In the genomic region with DNA sequence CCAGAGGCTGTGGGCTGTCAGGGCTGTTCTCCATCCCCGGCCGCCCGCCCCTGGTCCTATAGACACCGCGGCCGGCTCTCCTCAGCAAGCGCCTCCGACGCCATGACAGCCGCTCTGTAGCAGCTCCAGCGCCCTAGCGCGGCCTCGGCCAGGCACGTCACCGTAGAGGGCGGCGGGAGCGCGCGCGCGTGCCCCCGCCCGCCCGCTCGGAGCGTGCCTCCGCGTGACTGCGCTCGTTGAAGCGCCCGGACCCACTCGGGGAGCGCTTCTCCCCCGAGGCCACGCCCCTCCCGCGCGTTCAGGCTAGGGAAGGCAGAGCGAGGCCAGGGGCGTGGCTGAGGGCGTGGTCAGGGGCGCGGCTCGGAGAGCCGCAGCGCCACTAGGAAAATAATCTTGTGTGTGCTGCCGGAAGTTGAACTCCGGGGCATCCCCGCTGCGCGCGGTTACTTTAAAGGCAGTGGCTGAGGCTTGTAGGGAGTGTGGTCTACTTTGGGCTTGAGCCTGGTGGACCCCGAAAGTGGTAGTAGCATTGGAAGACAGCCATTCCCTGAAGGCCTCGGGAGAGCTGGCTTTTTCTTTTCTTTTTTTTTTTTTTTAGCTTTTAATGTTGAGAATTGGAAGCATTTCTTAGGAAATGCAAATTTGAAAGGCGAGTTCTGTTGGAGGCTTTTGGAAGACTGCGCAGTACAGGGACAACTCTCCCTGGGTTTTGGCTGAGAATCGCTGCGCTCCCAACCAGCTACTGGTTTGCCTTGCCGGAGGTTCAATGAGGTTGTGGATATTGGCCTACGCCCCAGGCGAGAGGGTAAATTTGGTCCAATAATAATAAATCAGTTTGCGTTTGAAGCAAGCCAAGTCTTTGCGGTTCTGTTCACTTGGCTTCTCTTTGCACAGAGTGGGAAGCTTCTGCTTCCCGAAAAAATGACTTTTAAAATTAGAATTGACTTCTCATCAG, we compare ENCODE assay signal across 8 mouse cellular contexts. TPM values are rescaled to one million over a fixed set of nuclear protein-coding genes. Genes with fewer than 3 reads are reported as not detected.
DNase-seq lines count a peak whose midpoint lies in the region; ATAC-seq lines count a peak whose summit lies in the region.

A gene (minus strand): TSS at position 162 of the 955 bp plus-strand sequence.

- no peaks in the 10 kb centered on the region for H3K9me3 ChIP-seq in hindbrain, embryonic 12.5 days (replicated peaks)

- peak within 1 kb of the TSS; percentile 96 for H3K27ac ChIP-seq in hindbrain, embryonic 12.5 days

- peaks cover 21% of the 10 kb centered on the region for H3K4me1 ChIP-seq in hindbrain, embryonic 12.5 days

- peak; percentile 100 for DNase-seq in Muller cell, postnatal 12 days (ENCODE audit: inconsistent ontology term)
- peak; percentile 99 for DNase-seq in cerebellum, adult 9-11 months
- peak; percentile 96 to 97 for DNase-seq in frontal cortex, postnatal 10 days (ENCODE audit: low spot score in 2 of 2)
- DNase-seq in layer of hippocampus, postnatal 14 days (ENCODE audit: low spot score in 2 of 2), result peak; percentile 91 to 97
- peak; percentile 99 for DNase-seq in lung, postnatal 14 days
- peak; percentile 98 for DNase-seq in retina, adult 2 months (ENCODE audit: low read depth, low spot score)
- DNase-seq in thymus, postnatal 36 days, result peak; percentile 99 to 100

- no peaks in the 10 kb centered on the region for H3K36me3 ChIP-seq in hindbrain, embryonic 12.5 days

- peak; percentile 98 for ATAC-seq in hindbrain, embryonic 12.5 days (ENCODE audit: low FRiP score)

- 3% methylated on average over 45 of the region's 67 CpGs for WGBS in hindbrain, embryonic 12.5 days

- H3K9ac ChIP-seq in hindbrain, embryonic 12.5 days, result peak within 1 kb of the TSS; percentile 90

- H3K4me2 ChIP-seq in hindbrain, embryonic 12.5 days (replicated peaks), result peak within 1 kb of the TSS; percentile 76

- no peaks in the 10 kb centered on the region for H3K27me3 ChIP-seq in hindbrain, embryonic 12.5 days

- H3K4me3 ChIP-seq in hindbrain, embryonic 12.5 days, result peak within 1 kb of the TSS; percentile 87

RNA-seq across cellular contexts. Expression of the gene that starts here (rescaled TPM):
- polyA plus RNA-seq in hindbrain, embryonic 12.5 days (2016; fragmentation: Nextera tagmentation; extraction: Ambion mirVana), result 21.5 and 23.5 TPM in 2 replicates
- total RNA-seq in layer of hippocampus, postnatal 14 days (2021), result 10 to 100 TPM; 32.1 to 32.8 TPM

Comparison
In these comparisons a context has a peak if more than half of its experiments do, and no peak if none do; other contexts are left out.
1. Peak in every context shown above with its lines: DNase-seq, ATAC-seq, H3K4me3 ChIP-seq and H3K27ac ChIP-seq.